Mouse (Mus musculus): ENCODE results near the gene Olfr742.

DNA sequence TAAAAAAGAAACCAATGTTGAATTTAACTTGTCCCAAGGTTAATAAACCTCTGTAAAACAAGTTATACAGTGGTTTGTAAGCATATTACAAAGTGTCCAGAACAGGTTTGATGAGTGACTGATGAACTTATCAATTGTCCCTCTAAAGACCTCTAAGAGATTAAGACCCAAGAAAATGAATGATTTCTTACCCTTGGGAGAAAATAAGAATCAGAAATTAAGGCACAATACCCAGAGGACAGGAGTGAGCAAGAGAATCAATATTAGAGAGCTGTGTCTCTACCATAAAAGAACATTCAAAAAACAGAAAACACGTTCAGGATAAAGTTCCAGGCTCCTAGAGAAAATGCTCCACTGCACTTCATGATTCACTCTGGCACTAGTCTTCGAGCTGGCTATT lies at the start of gene Olfr742:
- TF ChIP-seq CTCF (IDR thresholded peaks at IDR 0.05; ENCODE audit: low read depth) = no peak
- TF ChIP-seq EP300 (optimal IDR thresholded peaks at IDR 0.05) = no peak
